8 mouse cellular contexts compared by ENCODE assay signal in genomic region chr13:59554772-59555505, GRCm38 (mm10). TPM values are rescaled to one million over a fixed set of nuclear protein-coding genes. Genes with fewer than 3 reads are reported as not detected.
DNase-seq lines count a peak whose midpoint lies in the region; ATAC-seq lines count a peak whose summit lies in the region.

No protein-coding gene starts in this region.

- H3K9ac ChIP-seq in kidney, embryonic 14.5 days (ENCODE audit: low read depth, low read length), result no peak overlapping the region
- 0 out of 2 replicates have a peak overlapping the region, but pooled peaks have one; percentile 36 for H3K9ac ChIP-seq in embryonic facial prominence, embryonic 13.5 days
- H3K9ac ChIP-seq in liver, embryonic 13.5 days, result no peak overlapping the region

- no peak for DNase-seq in kidney, postnatal 25 days
- DNase-seq in ZHBTc4 (ENCODE audit: low read depth, low spot score), result peak; percentile 9
- no peak for DNase-seq in liver, embryonic 13.5 days
- no peak for DNase-seq in frontal cortex, postnatal 36 days (ENCODE audit: low spot score in 2 of 2)
- DNase-seq in ovary, postnatal 14 days (ENCODE audit: low spot score), result no peak

- H3K27me3 ChIP-seq in kidney, embryonic 14.5 days (ENCODE audit: control insufficient read depth, insufficient read depth, low read length), result no peaks in the 10 kb centered on the region
- 0 out of 2 replicates have a peak, but pooled peaks cover 3% of the 10 kb centered on the region for H3K27me3 ChIP-seq in embryonic facial prominence, embryonic 13.5 days
- peaks cover 5% of the 10 kb centered on the region; the same call in 1 of the 2 replicates for H3K27me3 ChIP-seq in liver, embryonic 13.5 days

- WGBS in kidney, embryonic 14.5 days, result 56% methylated on average over 17 of the region's 17 CpGs
- 67% methylated on average over 17 of the region's 17 CpGs for WGBS in embryonic facial prominence, embryonic 13.5 days
- WGBS in liver, embryonic 13.5 days (ENCODE audit: insufficient replicate concordance), result 72% methylated on average over 17 of the region's 17 CpGs

- H3K36me3 ChIP-seq in kidney, embryonic 14.5 days (ENCODE audit: control insufficient read depth, insufficient read depth, low read length), result no peaks in the 10 kb centered on the region
- H3K36me3 ChIP-seq in embryonic facial prominence, embryonic 13.5 days, result no peaks in the 10 kb centered on the region
- H3K36me3 ChIP-seq in liver, embryonic 13.5 days, result no peaks in the 10 kb centered on the region

- H3K4me1 ChIP-seq in kidney, embryonic 14.5 days (ENCODE audit: control insufficient read depth, insufficient read depth, low read length), result peaks cover 14% of the 10 kb centered on the region
- peaks cover 26% of the 10 kb centered on the region for H3K4me1 ChIP-seq in embryonic facial prominence, embryonic 13.5 days
- H3K4me1 ChIP-seq in liver, embryonic 13.5 days (replicated peaks), result peaks cover 47% of the 10 kb centered on the region

- no peaks in the 10 kb centered on the region for H3K9me3 ChIP-seq in kidney, embryonic 14.5 days (ENCODE audit: control insufficient read depth, low read length)
- H3K9me3 ChIP-seq in embryonic facial prominence, embryonic 13.5 days, result no peaks in the 10 kb centered on the region
- no peaks in the 10 kb centered on the region for H3K9me3 ChIP-seq in liver, embryonic 13.5 days (replicated peaks)

- peak overlapping the region; percentile 10; the same call in 1 of the 2 replicates for H3K4me3 ChIP-seq in kidney, embryonic 14.5 days (ENCODE audit: low read length)
- H3K4me3 ChIP-seq in embryonic facial prominence, embryonic 13.5 days, result peak overlapping the region; percentile 73
- peak overlapping the region; percentile 78; the same call in 1 of the 2 replicates for H3K4me3 ChIP-seq in liver, embryonic 13.5 days (replicated peaks)

- H3K27ac ChIP-seq in kidney, embryonic 14.5 days (ENCODE audit: low read depth, low read length), result no peak overlapping the region
- no peak overlapping the region for H3K27ac ChIP-seq in embryonic facial prominence, embryonic 13.5 days
- no peak overlapping the region for H3K27ac ChIP-seq in liver, embryonic 13.5 days

- peak overlapping the region; percentile 91 for H3K4me2 ChIP-seq in kidney, embryonic 14.5 days (replicated peaks; ENCODE audit: low read depth, low read length)
- peak overlapping the region; percentile 92 for H3K4me2 ChIP-seq in embryonic facial prominence, embryonic 13.5 days
- H3K4me2 ChIP-seq in liver, embryonic 13.5 days, result peak overlapping the region; percentile 98

- no peak for ATAC-seq in kidney, embryonic 14.5 days (ENCODE audit: low FRiP score, low TSS enrichment)
- ATAC-seq in embryonic facial prominence, embryonic 13.5 days (ENCODE audit: insufficient number of reproducible peaks, insufficient read depth, low FRiP score, low TSS enrichment, low read depth), result no peak
- no peak for ATAC-seq in liver, embryonic 13.5 days (ENCODE audit: low read depth)
- no peak for ATAC-seq in megakaryocyte-erythroid progenitor cell, adult 5-6 weeks (replicated peaks; ENCODE audit: low FRiP score, low TSS enrichment, poor library complexity, severe bottlenecking)

RNA-seq across cellular contexts. Expression of gene Agtpbp1, which starts 30.1 kb away (rescaled TPM):
- polyA plus RNA-seq in kidney, embryonic 14.5 days (2014; fragmentation: Nextera tagmentation; extraction: Ambion mirVana), result 17.9 and 18.6 TPM in 2 replicates
- 17.6 and 18.0 TPM in 2 replicates for polyA plus RNA-seq in embryonic facial prominence, embryonic 13.5 days (2015; fragmentation: Nextera tagmentation; extraction: Ambion mirVana)
- 9.2 and 11.0 TPM in 2 replicates for polyA plus RNA-seq in liver, embryonic 13.5 days (2015; fragmentation: Nextera tagmentation; extraction: Ambion mirVana)
- 49.2 and 59.4 TPM in 2 replicates for total RNA-seq in megakaryocyte-erythroid progenitor cell, adult 5-6 weeks (2014; fragmentation: Nextera tagmentation)
- 67.9 and 69.6 TPM in 2 replicates for total RNA-seq in megakaryocyte-erythroid progenitor cell, adult 5-6 weeks (2017)

RNA-seq across cellular contexts. Expression of gene Naa35, which starts 30.1 kb away (rescaled TPM):
- 93.0 and 101 TPM in 2 replicates for polyA plus RNA-seq in kidney, embryonic 14.5 days (2014; fragmentation: Nextera tagmentation; extraction: Ambion mirVana)
- polyA plus RNA-seq in embryonic facial prominence, embryonic 13.5 days (2015; fragmentation: Nextera tagmentation; extraction: Ambion mirVana), result 112 and 120 TPM in 2 replicates
- polyA plus RNA-seq in liver, embryonic 13.5 days (2015; fragmentation: Nextera tagmentation; extraction: Ambion mirVana), result 35.8 and 43.8 TPM in 2 replicates
- 76.9 and 107 TPM in 2 replicates for total RNA-seq in megakaryocyte-erythroid progenitor cell, adult 5-6 weeks (2014; fragmentation: Nextera tagmentation)
- total RNA-seq in megakaryocyte-erythroid progenitor cell, adult 5-6 weeks (2017), result 38.5 and 58.0 TPM in 2 replicates

Comparison
In these comparisons a context has a peak if more than half of its experiments do, and no peak if none do; other contexts are left out.
1. H3K4me3 ChIP-seq: peak in every context shown above with its lines; median percentile 78 in liver, embryonic 13.5 days; 73 in embryonic facial prominence, embryonic 13.5 days; 10 in kidney, embryonic 14.5 days.